Mouse (Mus musculus) liver, adult 2 months (tissue): ENCODE measurements around the gene Rasl10a.

Source experiments
- CTCF ChIP-seq: fragments of 200-500 bp; IDR thresholded peaks from 2 replicates; pipeline ENCODE4 v1.5.1; 2011; ENCODE audit warnings: low read depth, low read length, control low read depth
- POLR2A ChIP-seq: fragments of 200-500 bp; IDR thresholded peaks from 2 replicates; pipeline ENCODE4 v1.6.1; 2011; ENCODE audit warnings: low read length, control low read depth; ENCODE audit not compliant: insufficient read depth; ENCODE audit errors: extremely low read depth

DNA sequence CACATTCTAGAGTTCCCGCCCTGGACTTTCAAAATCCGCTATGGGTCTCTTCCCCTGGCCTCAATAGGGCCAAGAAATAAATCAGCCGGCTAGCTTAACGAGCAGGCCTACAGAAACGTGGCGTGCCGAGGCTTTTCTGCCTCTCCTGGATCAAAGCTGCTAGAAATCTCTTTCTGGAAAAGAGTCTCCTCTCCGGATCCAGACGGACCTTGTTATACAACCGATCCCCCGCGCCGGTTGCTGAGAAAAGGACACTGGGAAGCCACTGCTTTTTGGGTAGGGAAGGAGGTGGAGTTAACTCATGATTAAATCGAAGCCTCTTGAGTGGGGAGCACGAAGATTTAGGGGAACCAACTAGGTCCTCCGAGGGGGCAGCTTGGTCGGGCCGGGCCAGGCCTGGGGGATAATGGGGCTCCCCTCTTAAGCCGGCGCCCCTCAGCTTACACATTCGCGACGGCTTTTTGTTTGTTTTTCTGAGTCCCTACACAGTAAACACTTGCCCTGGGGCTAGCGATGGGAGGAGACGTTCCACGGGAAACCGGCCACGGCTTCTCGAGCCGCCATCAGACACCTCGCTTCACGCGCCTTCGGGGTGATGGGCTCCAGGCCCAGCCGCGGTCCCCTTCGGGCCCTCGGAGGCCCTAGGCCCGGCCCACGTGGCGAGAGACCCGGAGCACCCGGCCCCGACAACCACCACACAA, 40.3 kb downstream of the Rasl10a start:
- TF ChIP-seq CTCF (no peak), POLR2A (no peak)
